Mouse (Mus musculus) Muller cell, postnatal 12 days (primary cell): Measurements from ENCODE around the gene Syt17.
A peak's percentile ranks its signal among the peaks of the same experiment; 100 is the strongest.

Experiments
- DNase-seq: peaks from one replicate; pipeline ENCODE4 v3.0.0-alpha.2; 2015; ENCODE audit errors: inconsistent ontology term

Syt17 gene

GRCm38 (mm10) chr7:118462818-118463762 is 15.1 kb upstream of the Syt17 start:
- peak; percentile 53 for DNase-seq

- no peak for DNase-seq
These were observed 13.5 kb upstream of the Syt17 start for GRCm38 (mm10) chr7:118461400-118462136.

- no peak for DNase-seq
These were observed 5.7 kb upstream of the Syt17 start for GRCm38 (mm10) chr7:118453722-118454121.

GRCm38 (mm10) chr7:118452940-118453339 is 4.9 kb upstream of the Syt17 start:
- DNase-seq: no peak

GRCm38 (mm10) chr7:118447291-118448133 is 510 bp downstream of the Syt17 start:
- peak; percentile 58 for DNase-seq

- no peak for DNase-seq
These were observed 4.0 kb downstream of the Syt17 start for GRCm38 (mm10) chr7:118443895-118444485.

- DNase-seq: no peak
These were observed 4.7 kb downstream of the Syt17 start for GRCm38 (mm10) chr7:118443371-118443770.

GRCm38 (mm10) chr7:118441535-118441934 is 6.5 kb downstream of the Syt17 start:
- DNase-seq: peak; percentile 46

- no peak for DNase-seq
These were observed 10.8 kb downstream of the Syt17 start for GRCm38 (mm10) chr7:118437101-118437802.

- no peak for DNase-seq
These were observed 19.1 kb downstream of the Syt17 start for GRCm38 (mm10) chr7:118428937-118429336.

- DNase-seq: no peak
These were observed 28.4 kb downstream of the Syt17 start for GRCm38 (mm10) chr7:118419491-118420180.

GRCm38 (mm10) chr7:118414183-118414582 is 33.8 kb downstream of the Syt17 start:
- no peak for DNase-seq

GRCm38 (mm10) chr7:118411877-118412276 is 36.1 kb downstream of the Syt17 start:
- DNase-seq: no peak

GRCm38 (mm10) chr7:118409421-118409820 is 38.6 kb downstream of the Syt17 start:
- no peak for DNase-seq

GRCm38 (mm10) chr7:118405251-118405650 is 42.8 kb downstream of the Syt17 start:
- DNase-seq: no peak

GRCm38 (mm10) chr7:118402576-118403022 is 45.4 kb downstream of the Syt17 start:
- DNase-seq: no peak

- no peak for DNase-seq
These were observed 46.1 kb downstream of the Syt17 start for GRCm38 (mm10) chr7:118401949-118402348.

- no peak for DNase-seq
These were observed 48.3 kb downstream of the Syt17 start for GRCm38 (mm10) chr7:118399764-118400163.

- DNase-seq: no peak
These were observed 57.3 kb downstream of the Syt17 start for GRCm38 (mm10) chr7:118390705-118391104.

- no peak for DNase-seq
These were observed 67.0 kb downstream of the Syt17 start for GRCm38 (mm10) chr7:118380996-118381395.
